Mouse (Mus musculus) frontal cortex, postnatal 25 days (tissue): Measurements from ENCODE around the gene Setd2.
A peak's percentile ranks its signal among the peaks of the same experiment; 100 is the strongest.

ENCODE experiments used
- DNase-seq, 2 experiments: peaks; one replicate each; pipeline ENCODE4 v3.0.0; 2022; ENCODE audit warnings: low spot score in 2 of 2

Setd2 gene

DNA sequence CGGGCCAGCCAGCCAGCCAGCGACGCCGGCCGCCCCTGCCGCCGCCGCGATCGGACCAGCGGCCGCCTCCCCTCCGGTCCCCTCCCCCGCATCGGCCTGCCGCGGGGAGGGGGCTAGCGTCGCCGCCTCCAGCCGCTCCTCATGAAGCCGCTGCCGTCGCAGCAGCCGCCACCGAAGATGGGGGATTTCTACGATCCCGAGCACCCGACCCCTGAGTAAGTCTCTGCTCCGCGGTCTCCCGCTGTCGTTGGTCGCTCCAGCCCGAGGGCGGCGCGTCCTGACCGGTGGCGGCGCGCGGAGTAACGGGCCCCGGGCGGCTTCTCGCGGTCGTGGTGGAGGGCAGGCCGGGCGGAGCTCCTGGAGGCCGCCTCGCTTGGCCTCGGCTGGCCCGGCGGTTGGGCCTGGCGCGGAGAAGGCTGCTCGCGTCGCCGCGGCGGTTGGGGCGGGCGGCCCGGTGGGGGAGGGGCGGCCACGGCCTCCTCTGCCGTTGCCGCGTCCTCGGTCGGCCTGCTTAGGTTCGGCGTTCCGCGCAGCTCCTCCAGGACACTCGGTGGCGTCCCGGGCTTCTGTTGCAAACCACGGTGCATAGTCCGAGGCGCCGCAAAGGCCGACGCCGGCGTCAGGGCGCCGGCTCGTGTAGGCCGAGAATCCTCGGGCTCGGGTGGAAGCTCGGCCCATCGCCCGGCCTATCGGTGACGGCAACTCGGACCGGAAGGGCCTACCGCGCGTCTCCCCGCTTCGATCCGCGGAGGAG lies at the start of gene Setd2:
Gene Setd2, plus strand, starts transcription at position 60 of the 754 bp plus-strand sequence.
- peak; percentile 51 to 52 for DNase-seq

DNA sequence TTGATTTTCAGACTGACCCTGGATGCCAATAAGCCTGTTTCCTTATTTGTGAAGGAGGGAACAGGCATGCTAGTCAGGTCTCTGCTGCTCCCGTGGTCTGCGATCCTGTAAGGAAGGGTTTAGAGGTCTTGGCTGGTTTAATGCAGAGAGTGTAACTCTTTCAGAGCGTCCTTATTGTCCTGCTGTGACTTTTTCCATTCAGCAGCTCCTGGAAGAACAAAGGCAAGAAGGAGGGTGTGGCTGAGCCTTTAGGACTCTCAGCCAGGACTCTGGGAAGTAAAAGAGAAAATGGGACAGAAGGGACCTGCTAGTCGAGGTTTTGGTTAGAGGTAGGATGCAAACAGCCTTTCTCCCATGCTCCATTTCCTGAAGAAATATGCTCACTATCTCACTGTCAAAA lies 43.6 kb upstream of the Setd2 start:
- no peak for DNase-seq

DNA sequence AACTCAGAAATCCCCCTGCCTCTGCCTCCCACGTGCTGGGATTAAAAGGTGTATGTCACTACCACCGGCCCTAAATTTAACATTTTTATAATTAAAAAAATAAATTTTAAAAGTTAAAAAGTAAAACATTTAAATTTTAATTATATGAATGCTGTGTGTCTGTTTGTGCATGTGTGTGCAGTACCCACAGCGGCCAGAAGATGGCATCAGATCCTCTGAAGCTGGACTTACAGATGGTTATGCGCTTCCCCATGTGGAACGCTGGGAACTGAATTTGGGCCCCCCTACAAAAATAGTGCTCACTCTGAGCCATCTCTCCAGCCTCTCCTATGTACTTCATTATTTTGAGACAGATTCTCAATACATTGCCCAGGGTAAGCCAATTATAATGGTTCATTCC lies 41.5 kb upstream of the Setd2 start:
- DNase-seq = no peak

DNA sequence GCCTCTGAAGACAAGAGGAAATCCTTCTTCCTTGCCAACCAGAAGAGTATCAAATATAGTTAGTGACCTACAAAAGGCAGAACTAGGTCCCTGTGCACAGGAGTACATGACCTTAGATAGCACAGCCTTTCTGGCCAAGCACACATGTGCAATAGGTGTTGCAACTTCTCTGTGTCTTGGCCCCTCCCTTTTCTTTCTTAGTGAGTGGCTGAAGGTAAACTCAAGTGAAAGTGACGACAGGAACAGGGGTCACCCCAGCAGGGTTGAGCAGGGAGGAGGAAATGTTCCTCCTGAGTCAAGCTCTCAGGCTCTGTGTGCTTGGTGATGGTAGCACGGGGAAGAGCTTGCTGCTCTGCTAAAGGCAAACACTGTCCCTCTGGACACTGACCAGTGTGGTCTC lies 6.7 kb upstream of the Setd2 start:
- DNase-seq = no peak

DNA sequence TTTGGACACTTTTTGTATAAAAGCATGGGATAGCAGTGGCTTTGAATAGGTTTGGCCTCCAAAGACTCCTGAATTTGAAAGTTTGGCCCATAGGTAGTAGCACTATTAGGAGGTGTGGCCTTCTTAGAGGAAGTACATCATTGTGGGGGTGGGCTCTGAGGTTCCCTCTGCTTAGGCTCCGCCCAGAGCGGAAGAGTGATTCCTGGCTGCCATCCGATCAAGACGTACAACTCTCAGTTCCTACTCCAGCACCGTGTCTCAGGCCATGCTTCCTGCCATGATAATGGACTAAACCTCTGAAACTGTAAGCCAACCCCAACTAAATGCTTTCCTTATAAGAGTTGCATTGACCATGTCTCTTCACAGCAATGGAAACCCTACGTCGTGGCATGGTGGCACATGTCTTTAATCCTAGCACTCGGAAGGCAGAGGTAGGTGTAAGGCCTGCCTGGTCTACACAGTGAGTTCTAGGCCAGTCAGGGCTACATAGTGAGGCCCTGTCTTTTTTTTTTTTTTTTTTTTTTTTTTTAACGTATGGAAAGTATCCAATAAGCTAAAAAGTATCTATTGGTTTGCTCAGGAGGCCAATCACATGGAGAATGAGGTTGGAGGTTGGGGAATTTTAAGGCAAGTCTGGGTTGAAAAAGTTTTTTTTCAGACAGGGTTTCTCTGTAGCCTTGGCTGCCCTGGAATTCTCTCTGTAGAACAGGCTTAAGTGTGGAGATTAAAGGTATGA lies 3.2 kb upstream of the Setd2 start:
- DNase-seq = no peak

DNA sequence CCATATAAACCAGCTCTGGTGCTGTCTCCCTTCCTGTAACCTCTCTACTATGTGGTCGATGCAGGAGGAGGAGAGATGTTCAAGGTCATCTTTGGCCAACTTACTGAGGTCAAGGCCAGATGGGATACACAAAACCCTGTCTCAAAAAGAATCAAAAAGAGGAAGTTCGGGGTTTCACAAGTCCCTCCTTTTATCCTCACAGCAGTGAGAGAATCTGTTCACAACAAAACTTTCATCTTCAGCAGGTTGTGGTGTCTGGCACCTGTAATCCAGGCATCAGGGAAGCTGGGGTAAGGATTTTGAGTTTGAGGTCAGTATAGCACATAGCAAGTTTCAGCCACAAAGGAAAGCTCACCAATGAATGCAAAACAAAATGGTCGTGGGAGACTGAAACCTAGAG lies 1.7 kb upstream of the Setd2 start:
- DNase-seq = no peak

DNA sequence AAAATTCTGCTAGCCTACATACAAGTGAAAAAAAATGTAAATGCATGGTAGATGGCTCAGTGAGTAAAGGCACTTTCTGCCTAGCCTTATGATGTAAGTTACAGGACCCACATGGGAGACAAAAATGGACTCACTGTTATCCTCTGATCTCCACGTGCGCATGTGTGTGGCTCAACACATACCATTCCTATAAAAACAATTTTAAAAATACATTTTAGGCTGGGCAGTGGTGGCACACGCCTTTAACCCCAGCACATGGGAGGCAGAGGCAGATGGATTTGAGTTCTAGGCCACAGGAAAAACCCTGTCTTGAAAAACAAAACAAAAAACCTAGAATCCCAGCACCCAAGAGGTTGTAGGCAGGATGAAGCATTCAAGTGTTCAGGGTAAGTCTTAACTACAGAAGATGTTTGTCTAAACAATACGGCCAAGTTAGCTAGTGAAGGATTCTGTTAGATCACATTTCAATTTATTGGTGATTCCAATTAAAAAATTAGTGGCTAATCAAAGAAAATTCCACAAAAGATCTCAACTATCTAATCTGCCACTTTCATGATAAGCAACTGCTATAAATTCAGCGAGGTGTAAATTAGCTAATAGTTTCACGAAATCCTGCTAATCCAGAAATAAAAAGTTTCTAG lies 1.1 kb upstream of the Setd2 start:
- DNase-seq = no peak

DNA sequence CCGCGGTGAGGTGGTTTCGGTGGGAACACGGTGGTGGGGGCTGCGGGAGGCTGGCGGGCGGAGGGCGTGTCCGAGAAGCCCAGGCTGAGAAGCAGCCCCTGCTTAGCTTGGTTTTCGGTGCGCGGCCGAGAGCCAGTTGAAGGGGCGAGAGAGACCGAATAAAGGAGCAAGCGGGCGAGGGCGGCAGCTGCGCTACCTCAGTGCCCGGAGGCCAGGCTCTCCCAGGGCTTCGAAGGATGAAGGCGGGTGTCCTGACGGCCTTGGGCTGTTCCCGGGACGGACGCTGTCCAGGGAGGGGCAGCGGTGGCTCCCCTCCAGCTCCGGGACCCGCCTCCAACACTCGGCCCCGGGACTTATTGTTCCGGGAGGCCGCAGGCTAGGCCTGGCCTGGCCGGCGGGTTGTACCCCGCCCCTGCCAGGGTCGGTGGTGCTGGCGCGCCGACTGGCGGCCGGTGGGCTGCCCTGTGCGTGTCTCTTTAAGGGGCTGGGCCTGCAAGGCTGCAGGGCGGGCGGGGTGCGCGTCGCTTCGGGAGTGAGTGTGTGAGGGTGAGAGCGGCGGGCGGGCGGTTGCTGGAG lies 395 bp upstream of the Setd2 start:
- peak; percentile 78 to 86 for DNase-seq

DNA sequence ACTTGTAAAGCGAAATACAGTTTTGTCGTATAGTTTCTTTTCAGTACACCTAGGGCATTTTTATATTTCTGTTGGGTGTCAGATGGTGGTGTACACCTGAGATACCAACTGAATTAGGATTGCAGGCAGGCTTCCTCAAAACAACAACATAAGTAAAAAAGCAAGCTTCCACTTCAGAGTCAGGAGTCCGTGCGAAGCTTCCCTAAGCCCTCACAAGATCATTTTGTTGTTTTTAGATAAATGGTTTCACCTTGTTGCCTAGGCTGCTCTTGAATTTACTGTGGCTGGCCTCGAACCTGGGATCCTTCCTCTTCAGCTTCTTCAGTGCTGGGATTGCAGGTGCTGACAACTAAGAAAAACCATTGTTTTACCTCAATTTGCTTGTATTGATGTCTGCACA lies 1.2 kb downstream of the Setd2 start:
- DNase-seq = no peak

DNA sequence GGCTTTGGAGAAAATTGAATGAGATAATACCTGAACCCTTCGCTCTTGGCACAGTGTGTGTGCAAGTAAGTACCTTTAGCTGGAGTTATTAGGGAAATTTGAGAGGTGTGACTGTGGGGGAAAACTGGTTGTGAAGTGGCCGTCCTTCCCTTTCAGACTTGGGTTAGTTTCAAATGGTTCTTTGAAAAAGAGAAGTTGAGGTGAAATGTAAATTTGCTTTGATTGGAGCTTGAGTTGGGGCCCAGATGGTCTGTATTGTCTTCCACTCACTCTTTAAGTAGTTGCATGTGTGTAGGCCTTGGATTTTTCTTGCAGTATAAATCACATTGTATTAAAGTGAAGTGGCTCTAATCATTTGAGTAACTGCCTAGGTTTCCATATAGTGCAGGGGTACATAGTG lies 2.7 kb downstream of the Setd2 start:
- no peak for DNase-seq

DNA sequence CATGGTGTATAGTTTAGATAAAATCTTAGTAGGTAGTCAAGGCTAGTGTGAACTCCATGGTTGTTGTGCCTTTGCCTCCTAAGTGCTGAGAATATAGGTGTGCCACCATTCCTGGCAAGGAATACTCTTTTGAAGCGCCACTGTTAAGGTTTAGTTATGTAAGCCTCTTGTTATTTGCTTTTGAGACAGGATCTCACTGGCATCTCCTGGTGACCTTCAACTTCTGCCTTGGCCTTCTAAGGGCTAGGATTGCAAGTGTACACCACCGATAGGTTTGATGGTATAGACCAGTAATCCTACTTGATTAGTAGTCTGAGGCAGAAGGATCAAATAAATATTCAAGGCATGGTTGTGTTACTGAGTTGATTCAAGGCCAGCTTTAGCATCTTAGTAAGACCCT lies 4.2 kb downstream of the Setd2 start:
- no peak for DNase-seq

DNA sequence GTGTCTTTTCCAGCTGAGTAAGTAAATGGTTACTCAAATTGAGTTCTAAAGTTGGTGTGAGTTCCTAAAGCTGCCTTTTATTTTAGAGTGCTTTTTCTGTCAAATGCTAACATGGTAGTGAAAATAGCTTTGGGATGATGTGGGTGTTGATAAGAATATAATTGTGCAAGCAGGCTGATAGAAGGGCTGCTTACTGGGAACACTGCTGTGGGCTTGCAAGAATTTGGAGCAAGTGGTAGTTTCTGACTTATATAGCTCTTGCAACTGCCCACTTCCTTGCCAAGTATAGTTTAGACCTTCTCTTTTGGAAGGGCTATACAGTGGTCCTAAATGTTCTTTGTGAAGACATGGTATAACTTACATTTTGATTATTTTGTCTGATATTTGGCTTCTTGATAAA lies 6.1 kb downstream of the Setd2 start:
- no peak for DNase-seq

DNA sequence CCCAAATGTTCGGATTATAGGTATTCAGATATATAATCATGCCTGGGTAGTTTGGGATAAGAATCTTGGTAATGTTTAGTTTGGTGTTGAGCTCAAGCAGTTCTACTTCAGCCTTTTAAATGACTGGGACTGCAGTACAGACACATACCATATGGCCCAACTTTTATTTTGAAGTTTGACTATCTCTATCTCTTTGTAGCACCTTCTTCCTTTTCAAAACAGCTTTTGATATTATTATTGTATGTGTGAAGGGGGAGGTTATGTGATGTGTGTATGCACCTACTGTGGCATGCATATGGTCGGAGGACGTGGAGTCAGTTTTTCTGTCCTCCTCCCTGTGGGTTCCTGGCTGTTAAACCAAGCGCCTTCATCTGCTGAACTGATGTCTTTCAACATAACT lies 9.6 kb downstream of the Setd2 start:
- no peak for DNase-seq

DNA sequence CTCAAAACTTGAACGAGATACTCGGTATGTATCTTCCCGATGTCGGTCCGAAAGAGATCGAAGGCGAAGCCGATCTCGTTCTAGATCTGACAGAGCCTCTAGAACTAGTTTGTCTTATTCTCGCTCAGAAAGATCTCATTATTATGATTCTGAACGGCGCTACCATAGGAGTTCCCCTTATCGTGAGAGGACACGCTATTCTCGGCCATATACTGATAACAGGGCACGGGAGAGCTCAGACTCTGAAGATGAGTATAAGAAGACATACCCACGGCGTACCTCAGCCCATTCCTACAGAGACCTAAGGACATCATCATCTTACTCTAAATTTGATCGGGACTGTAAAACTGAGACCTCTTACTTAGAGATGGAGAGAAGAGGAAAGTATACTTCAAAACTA lies 15.9 kb downstream of the Setd2 start:
- DNase-seq = no peak

DNA sequence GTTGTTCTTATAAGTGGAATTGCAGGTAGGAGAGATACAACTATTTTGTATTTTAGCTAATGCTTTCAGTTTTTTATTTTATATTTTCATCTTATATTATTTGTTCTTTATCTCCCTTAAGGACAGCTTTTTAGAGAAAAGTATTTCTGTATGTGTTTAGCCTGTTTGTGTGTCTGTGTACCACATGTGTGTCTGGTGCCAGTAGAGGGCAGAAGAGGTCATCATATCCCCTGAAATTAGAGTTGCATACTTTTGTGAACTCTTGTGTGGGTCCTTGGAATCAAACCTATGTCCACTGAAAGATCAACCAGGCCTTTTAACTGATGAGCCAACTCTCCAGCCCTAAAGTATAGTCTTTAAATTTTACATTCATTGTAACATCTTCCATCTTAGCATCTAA lies 35.9 kb downstream of the Setd2 start:
- no peak for DNase-seq

DNA sequence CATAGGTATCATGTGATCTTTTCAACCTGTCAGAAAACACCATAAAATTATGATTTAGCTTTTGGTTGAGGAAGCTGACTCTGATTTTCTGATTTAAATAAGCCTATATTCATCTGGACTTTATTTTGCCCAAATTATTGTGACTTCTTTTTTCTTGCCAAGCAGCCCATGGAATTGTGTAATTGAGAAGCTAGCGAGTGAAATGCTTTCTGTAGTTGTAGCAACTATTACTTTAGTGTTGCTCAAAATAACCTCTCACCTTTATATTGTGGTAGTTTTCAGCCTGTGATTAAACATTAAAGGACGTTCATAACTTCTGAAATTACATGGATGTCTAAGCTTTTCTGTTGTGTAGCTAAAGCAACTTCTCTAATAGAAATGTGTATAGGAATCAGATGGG lies 49.8 kb downstream of the Setd2 start:
- no peak for DNase-seq

DNA sequence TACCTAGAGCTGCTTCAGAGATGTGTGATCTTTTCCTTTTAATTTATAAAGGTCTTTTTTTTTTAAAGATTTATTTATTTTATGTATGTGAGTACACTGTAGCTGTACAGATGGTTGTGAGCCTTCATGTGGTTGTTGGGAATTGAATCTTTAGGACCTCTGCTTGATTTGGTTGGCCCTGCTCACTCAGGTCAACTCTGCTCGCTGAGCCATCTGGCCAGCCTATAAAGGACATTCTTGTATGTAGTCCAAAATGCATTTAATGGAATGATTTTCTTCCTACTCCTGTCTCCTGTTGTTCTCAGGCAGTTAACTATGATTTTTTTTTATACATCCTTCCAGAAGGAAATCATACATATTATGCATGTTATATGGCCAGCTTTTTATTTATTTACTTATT lies 51.1 kb downstream of the Setd2 start:
- DNase-seq = no peak

DNA sequence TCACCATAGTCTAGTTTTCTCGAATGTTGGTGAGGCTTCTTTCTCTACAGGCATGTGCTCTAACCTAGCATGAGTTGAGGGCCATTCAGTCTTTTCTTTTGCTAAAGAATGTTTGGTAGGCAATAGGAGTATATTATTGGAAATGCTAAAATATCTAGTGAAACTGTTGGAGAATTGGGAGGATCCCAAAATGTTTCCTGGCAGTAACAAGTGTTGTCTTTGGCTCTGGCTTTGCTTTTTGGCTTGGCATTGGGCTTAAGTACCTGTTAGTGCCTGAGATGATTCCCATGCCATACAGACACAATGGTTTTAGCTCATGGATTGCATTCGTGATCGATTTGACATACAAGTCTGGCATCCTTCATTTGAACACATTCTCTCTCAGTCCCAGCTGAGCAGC lies 79.1 kb downstream of the Setd2 start:
- DNase-seq = no peak

DNA sequence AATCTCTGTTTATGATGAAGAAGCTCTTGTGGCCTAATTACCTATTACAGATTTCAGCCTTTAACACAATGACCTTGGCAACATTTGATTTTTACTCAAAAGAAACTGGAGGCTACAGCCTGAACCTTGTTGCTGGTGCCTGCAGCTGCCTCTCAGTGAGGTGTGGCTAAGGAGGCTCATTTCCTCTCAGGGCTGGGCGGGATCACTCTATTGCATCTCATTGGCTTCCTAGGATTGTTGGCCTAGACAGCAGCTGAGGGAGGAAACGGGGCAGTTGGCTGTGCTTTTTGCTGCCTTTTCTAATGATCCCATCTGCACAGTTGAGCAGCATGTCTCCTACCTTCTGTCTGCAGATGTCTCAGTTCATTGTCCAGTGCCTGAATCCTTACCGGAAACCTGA lies 84.7 kb downstream of the Setd2 start:
- DNase-seq = no peak

DNA sequence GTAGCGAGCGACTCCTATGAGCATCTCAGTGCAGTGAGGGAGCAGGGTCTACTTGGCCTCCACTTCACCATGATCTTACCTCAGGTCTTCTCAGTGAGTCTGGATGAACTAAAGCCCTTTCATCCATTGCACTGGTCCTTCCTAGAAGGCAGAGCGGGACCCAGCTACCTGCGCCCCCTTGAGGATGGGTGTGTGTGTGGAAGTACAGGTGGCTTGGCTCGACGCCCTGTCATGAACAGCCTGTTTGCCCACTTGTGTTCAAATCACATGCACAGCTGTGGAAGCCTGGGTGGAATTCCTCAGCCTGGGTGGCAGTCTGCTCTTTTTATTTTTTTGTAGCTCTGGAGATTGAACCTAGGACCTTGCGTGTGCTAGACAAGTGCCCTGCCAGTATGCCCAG lies 87.8 kb downstream of the Setd2 start:
- DNase-seq = no peak

DNA sequence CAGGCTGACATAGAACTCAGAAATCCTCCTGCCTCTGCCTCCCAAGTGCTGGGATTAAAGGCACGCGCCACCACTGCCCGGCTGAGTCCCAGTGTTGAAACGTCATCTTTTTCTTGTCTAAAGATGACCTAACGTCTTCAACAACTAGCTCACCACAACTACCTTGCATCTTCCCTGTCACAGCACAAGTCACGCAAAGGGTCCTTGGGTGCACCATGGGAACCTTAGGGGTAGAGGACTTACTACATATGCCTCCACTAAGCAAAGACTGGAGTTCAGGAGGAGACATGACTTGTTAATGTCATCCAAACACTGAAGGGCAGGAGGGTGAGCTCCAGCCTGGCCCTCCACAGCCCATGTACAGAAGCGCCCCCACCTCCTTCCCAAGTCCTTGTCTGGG lies 88.3 kb downstream of the Setd2 start:
- DNase-seq = no peak

DNA sequence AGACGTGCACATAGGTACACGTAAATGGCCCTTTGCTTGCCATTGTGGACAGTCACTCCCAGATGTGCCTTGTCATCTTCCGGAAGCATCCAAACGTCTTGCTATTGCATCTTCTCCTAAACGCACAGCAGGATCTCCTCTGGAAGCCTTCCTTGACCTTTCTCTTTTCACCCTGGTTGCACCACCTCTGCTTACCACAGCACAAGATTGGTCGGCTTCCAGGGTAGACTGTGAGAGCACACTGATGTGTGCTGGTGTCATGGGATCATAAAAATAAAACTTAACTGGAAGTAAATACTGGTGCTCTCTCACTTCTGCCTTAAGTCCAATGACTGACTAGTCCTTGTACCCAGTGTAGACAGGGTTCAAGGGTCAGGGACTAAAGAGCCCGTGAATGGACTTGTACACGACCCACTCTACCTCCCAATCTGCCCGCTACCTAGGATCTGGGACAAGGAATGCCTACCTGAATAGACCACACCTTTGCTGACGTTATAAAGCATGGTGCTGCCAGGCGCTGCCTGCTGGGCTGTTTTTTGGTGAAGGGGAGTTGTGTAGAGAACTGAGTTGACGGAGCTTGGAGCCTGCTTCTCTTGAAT lies 90.3 kb downstream of the Setd2 start:
- no peak for DNase-seq
